Mouse (Mus musculus): ENCODE data around the gene Tle2.

DNA sequence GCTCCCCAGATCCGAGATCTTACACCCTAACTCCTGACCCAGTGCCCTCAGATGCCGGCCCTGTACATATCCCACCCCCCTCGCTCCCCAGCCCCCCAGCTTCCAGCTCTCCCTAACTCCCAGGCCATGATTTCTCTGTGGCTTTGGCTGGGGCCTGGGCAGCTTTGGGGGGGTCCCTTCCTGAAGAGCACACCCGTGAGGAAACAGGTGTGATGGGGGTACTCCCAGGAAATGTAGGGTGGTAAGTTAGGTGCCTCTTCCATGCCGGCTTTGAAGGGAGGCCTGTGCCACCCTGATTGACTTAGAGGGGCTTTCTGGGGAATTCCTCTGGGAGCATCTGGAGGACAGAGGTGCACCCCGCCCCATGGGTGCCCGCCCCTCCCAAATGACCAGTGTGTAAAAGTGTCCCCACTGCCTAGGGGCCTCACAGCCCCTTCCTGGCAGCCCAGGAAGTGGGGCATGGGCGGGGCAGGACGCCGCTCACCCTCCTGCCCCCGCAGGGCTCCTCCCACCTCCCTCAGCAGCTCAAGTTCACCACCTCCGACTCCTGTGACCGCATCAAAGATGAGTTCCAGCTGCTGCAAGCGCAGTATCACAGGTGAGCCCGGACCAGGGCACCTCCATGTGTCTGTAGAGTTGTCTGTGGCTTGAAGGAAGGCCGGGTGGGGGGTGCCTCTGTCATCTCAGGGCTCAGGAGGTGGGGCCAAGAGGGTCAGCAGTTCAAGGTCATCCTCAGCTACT lies 13.5 kb upstream of the Tle2 start:
- TF ChIP-seq CTCF (conservative IDR thresholded peaks at IDR 0.05; ENCODE audit: low read length) (no peak), NANOG (IDR thresholded peaks at IDR 0.05; ENCODE audit: borderline replicate concordance, low read length) (no peak)

All from E14TG2a.4 (cell line).